Mouse (Mus musculus) embryonic stem cell, embryonic (primary cell): Measurements from ENCODE around the gene Anapc4.

ENCODE experiments used
- CTCF ChIA-PET, 4 experiments: fragments of 300-600 bp in 2 of 4; fragments of 350-600 bp in 2 of 4; sonication (Branson Sonifier 250); formaldehyde crosslinking; loops; one replicate each; lab custom pipeline; 2022; ENCODE audit warnings: inconsistent platforms in 2 of 4; lab: Charles Lee
- POLR2A ChIA-PET, 4 experiments: fragments of 300-600 bp in 2 of 4; fragments of 350-600 bp in 2 of 4; sonication (Branson Sonifier 250); formaldehyde crosslinking; loops; one replicate each; lab custom pipeline; 2022; ENCODE audit warnings: antibody characterized with exemption in 4 of 4, inconsistent platforms in 1 of 4; lab: Charles Lee

The Anapc4 gene

GRCm38 (mm10) chr5:52904246-52904645, 70.4 kb downstream of the Anapc4 start:
- CTCF ChIA-PET, result interaction anchor here in 3 of 4 experiments (0.6 to 1.5 kb wide), 3 partner anchors 9 to 119 kb away, joined by 3 to 5 read pairs (median 3); no protein-coding TSS in a partner anchor
- POLR2A ChIA-PET, result interaction anchor here in 2 of 4 experiments (0.6 to 1.7 kb wide), 3 partner anchors 10 to 33 kb away, joined by 3 to 4 read pairs (median 4); no protein-coding TSS in a partner anchor

- ChIA-PET CTCF (interaction anchor here in 2 of 4 experiments (0.6 to 1.5 kb wide), 3 partner anchors 10 to 487 kb away, joined by 3 to 5 read pairs (median 3); no protein-coding TSS in a partner anchor), POLR2A (interaction anchor here in 1 of 4 experiments (1.2 kb wide), 1 partner anchor 10 kb away, joined by 4 read pairs; no protein-coding TSS in a partner anchor)
Observed at GRCm38 (mm10) chr5:52904671-52905070, 70.9 kb downstream of the Anapc4 start.

GRCm38 (mm10) chr5:52908246-52908645, 74.4 kb downstream of the Anapc4 start:
- POLR2A ChIA-PET, result no interaction called here

GRCm38 (mm10) chr5:52910159-52910591, 76.4 kb downstream of the Anapc4 start:
- CTCF ChIA-PET, result no interaction called here
- POLR2A ChIA-PET, result interaction anchor here in 1 of 4 experiments (0.6 kb wide), 1 partner anchor 433 kb away, joined by 4 read pairs; no protein-coding TSS in a partner anchor

More at GRCm38 (mm10) chr5:52908246-52908645, 74.4 kb downstream of the Anapc4 start:
- CTCF ChIA-PET, result no interaction called here

GRCm38 (mm10) chr5:52911286-52911870, 77.6 kb downstream of the Anapc4 start:
- ChIA-PET CTCF (no interaction called here), POLR2A (interaction anchor here in 2 of 4 experiments (0.5 to 1.2 kb wide), 2 partner anchors 57 to 190 kb away, joined by 3 read pairs; no protein-coding TSS in a partner anchor)

- POLR2A ChIA-PET, result interaction anchor here in 1 of 4 experiments (0.6 kb wide), 1 partner anchor 127 kb away, joined by 3 read pairs; no protein-coding TSS in a partner anchor
- CTCF ChIA-PET, result no interaction called here
Observed at GRCm38 (mm10) chr5:52913711-52914110, 79.9 kb downstream of the Anapc4 start.

- ChIA-PET CTCF (no interaction called here), POLR2A (no interaction called here)
Observed at GRCm38 (mm10) chr5:52916186-52916585, 82.4 kb downstream of the Anapc4 start.
